Mouse (Mus musculus) E14TG2a.4 (cell line): ENCODE measurements around the gene Zfp385b.

Source experiments
- H3K27me3 ChIP-seq: 2 replicates; pipeline ENCODE4 v1.6.1; 2014; ENCODE audit warnings: low read length, control low read depth; ENCODE audit not compliant: insufficient read depth
- H3K36me3 ChIP-seq: 2 replicates; pipeline ENCODE4 v1.6.1; 2014; ENCODE audit warnings: low read length, control low read depth; ENCODE audit not compliant: insufficient read depth
- H3K4me1 ChIP-seq: replicated peaks from 2 replicates; pipeline ENCODE4 v1.6.1; 2014; ENCODE audit warnings: low read depth, low read length, control low read depth
- H3K4me3 ChIP-seq: replicated peaks from 2 replicates; pipeline ENCODE4 v1.5.1; 2014; ENCODE audit warnings: mild to moderate bottlenecking, low read length
- H3K9me3 ChIP-seq: 2 replicates; pipeline ENCODE4 v1.6.1; 2014; ENCODE audit warnings: low read length, control low read depth
- CTCF ChIP-seq: conservative IDR thresholded peaks from 2 replicates; pipeline ENCODE4 v1.5.1; 2014; ENCODE audit warnings: low read length
- NANOG ChIP-seq: IDR thresholded peaks from 2 replicates; pipeline ENCODE4 v1.6.1; 2014; ENCODE audit warnings: borderline replicate concordance, low read length, mixed read lengths
- POU5F1 ChIP-seq: IDR thresholded peaks from 2 replicates; pipeline ENCODE4 v1.6.1; 2014; ENCODE audit warnings: low read length, borderline replicate concordance

The Zfp385b gene

DNA sequence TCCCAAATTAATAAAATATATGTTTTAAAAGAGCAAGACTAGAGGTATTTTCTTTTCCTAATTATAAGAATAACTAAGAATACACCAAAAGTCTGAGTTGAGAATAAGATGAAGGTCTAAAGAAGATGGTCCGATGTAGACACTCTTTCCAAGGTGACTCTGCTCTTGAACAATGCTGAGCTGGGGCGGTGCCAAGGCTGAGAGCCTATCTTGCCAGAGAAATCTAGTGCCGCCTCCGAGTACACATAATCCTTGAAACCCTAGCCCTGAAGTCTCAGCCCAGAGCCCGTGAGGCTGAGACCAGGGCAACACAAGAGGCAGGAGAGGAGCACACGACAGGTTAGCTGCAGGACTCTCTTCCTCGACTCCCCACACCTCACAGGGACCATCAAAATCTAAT is 323.4 kb downstream of the Zfp385b start:
- no peak for TF ChIP-seq CTCF
- no peak for TF ChIP-seq NANOG
- no peak for TF ChIP-seq POU5F1

DNA sequence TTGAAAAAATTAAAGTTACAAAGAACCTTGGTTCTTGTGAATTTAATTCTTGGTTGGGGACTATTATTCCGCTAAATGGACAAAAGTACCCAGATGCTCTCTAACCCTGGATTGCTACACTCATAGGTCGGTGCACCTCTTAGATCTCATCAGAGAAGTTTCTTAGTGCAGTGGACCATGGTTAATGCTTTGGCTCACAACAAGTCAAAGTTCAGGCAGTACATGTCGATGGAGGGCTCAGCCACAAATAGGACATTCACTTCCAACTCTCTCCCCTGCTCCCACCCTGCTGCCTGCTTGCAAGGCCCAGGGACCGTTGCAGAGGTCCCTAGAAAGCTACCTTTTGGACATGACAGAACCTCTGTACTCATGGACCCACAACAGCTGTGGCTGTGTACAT is 324.1 kb downstream of the Zfp385b start:
- Histone ChIP-seq H3K4me3 (no peak overlapping the region), H3K36me3 (no peaks in the 10 kb centered on the region), H3K27me3 (no peaks in the 10 kb centered on the region), H3K9me3 (no peaks in the 10 kb centered on the region), H3K4me1 (no peaks in the 10 kb centered on the region)
- TF ChIP-seq CTCF (no peak), NANOG (no peak), POU5F1 (no peak)

More for the DNA sequence above, 323.4 kb downstream of the Zfp385b start:
- no peaks in the 10 kb centered on the region for H3K9me3 ChIP-seq
- H3K4me1 ChIP-seq = no peaks in the 10 kb centered on the region
- H3K27me3 ChIP-seq = no peaks in the 10 kb centered on the region
- no peak overlapping the region for H3K4me3 ChIP-seq
- H3K36me3 ChIP-seq = no peaks in the 10 kb centered on the region

DNA sequence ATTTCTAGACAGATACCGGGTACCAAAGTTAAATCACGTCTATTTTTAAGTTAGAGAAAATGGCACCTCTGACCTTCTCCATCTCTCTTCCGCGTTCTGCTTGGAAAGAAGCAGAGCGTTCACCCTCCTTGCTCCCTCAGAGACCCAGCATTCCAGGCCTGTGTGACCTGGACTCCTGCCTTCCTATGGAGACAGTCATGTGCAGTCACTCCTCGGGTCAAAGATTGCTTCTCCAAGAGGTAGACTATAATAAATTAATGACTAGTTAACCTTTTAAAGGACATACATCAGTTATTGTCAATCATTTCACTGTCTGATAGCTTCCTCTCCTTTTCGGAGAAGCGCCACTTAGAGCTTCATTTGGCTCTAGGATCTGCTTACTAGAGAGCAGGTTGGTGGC is 325.7 kb downstream of the Zfp385b start:
- no peaks in the 10 kb centered on the region for H3K9me3 ChIP-seq
- TF ChIP-seq NANOG (no peak), CTCF (no peak), POU5F1 (no peak)
- H3K36me3 ChIP-seq = no peaks in the 10 kb centered on the region

DNA sequence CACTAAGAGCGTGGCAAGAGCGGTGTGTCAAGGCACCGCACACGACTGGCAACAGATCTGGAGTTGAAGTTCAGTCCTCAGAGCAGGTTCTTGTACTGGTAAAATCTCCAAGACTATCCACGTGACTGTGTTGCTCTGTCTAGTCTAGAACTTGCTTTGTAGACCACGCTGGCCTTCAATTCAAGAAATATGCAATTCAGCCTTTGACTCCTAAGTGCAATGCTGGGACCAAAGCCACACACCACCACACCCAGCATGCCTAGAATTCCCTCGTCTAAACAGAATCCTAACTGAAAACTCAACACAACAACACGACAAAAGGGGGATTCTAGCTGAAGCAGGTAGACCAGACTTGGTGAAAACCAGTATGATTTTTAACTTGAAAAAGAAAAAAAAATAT is 332.3 kb downstream of the Zfp385b start:
- TF ChIP-seq CTCF = no peak
- no peak for TF ChIP-seq NANOG
- TF ChIP-seq POU5F1 = no peak
- Histone ChIP-seq H3K4me1 (no peaks in the 10 kb centered on the region), H3K27me3 (0 out of 2 replicates have a peak, but pooled peaks cover 2% of the 10 kb centered on the region), H3K36me3 (no peaks in the 10 kb centered on the region), H3K4me3 (no peak overlapping the region), H3K9me3 (no peaks in the 10 kb centered on the region)

More for the DNA sequence above, 325.7 kb downstream of the Zfp385b start:
- no peaks in the 10 kb centered on the region for H3K27me3 ChIP-seq
- H3K4me3 ChIP-seq = no peak overlapping the region
- no peaks in the 10 kb centered on the region for H3K4me1 ChIP-seq

DNA sequence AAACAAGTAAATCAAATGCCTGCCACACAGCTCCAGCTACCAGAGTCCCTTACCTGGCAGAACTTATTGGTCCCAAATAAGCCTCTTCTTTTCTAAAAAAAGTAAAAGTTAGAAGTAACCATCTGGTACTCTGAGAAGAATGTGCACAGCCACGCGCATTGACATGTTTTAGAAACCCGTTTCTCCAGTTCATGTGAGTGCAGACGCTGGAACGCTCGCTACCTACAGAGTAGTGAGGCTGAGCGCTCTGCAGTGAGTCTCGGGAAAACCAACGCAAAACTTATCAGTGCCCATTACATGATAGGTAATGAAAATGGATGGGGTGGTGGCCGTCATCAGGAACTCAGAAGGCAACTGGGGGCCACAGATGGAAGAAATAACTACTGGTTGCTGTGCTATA is 338.2 kb downstream of the Zfp385b start:
- TF ChIP-seq CTCF (no peak), POU5F1 (no peak), NANOG (no peak)
- Histone ChIP-seq H3K4me1 (no peaks in the 10 kb centered on the region), H3K36me3 (no peaks in the 10 kb centered on the region), H3K4me3 (no peak overlapping the region), H3K9me3 (no peaks in the 10 kb centered on the region), H3K27me3 (0 out of 2 replicates have a peak, but pooled peaks cover 2% of the 10 kb centered on the region)

DNA sequence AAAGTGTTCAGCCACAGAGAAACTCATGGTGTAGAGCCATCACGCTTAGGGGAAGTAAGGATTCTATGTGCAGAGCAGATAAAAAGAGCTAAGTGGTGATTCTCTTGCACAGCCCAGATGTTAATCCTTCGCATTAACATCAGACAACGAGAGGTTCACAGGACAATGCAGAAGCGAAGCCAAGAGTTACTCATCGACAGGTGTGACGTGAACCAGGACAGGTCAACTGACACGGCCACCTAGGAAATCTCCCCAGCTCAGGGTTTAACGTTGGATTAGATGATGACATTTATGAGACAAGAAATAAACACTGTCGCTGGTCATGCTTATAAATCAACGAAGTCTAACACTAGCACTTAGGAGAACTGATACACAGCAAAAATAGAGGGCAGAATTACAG is 341.9 kb downstream of the Zfp385b start:
- peaks cover 17% of the 10 kb centered on the region for H3K9me3 ChIP-seq
- no peaks in the 10 kb centered on the region for H3K4me1 ChIP-seq
- TF ChIP-seq NANOG = no peak
- no peak for TF ChIP-seq CTCF
- TF ChIP-seq POU5F1 = no peak
- 0 out of 2 replicates have a peak, but pooled peaks cover 1% of the 10 kb centered on the region for H3K27me3 ChIP-seq
- no peak overlapping the region for H3K4me3 ChIP-seq
- H3K36me3 ChIP-seq = no peaks in the 10 kb centered on the region

DNA sequence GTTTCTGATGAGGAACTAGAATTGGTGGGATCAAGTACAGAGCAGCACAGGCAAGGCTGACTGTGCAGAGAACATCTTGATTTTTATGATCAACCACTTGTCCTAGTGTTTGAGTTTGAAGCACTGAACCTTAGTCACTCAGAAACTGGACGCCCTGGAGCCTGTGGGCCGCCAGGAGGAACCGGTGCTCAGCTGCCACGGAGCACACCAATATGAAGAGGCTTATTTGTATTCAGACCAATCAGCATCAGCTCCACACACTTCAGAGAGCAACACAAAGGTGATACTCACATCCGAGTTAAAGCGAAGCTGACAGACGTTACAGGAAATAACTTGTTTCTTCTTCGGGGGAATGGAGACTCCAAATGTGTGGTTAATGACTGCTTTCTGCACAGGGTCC is 343.0 kb downstream of the Zfp385b start:
- TF ChIP-seq NANOG (no peak), POU5F1 (no peak), CTCF (no peak)
- Histone ChIP-seq H3K36me3 (no peaks in the 10 kb centered on the region), H3K9me3 (peaks cover 17% of the 10 kb centered on the region), H3K4me3 (no peak overlapping the region), H3K27me3 (no peaks in the 10 kb centered on the region), H3K4me1 (no peaks in the 10 kb centered on the region)

DNA sequence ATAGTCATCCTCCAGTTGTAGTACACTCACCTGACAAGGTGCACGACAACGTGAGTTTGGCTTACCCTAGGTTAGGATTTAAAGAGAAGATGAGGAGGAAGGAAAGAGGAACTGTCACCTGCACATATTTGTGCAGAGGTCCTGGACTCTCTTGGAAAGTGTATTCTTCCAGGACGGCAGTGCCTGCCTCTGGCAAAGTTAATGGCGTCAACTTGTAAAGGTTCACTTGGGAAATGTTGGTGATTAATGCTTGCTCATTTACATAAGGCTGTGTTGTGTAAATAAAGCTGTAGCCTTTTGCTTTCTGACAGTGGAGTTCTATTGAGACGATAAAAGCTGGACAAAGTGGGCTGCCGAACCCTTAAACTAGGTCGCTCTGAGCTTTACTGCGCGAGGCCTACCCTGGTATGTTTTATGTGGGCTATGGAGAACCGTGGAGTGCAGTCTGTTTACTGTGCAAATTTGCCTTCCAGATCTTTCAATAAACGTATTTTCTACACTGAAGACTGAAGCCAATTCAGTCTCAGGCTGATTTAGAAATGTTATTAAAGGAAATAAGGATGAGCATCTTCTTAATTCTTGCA is 347.1 kb downstream of the Zfp385b start:
- H3K4me1 ChIP-seq = no peaks in the 10 kb centered on the region
- TF ChIP-seq NANOG (no peak), POU5F1 (no peak), CTCF (no peak)
- H3K36me3 ChIP-seq = no peaks in the 10 kb centered on the region
- H3K4me3 ChIP-seq = no peak overlapping the region
- H3K9me3 ChIP-seq = peaks cover 17% of the 10 kb centered on the region
- peaks cover 5% of the 10 kb centered on the region; the same call in 1 of the 2 replicates for H3K27me3 ChIP-seq

DNA sequence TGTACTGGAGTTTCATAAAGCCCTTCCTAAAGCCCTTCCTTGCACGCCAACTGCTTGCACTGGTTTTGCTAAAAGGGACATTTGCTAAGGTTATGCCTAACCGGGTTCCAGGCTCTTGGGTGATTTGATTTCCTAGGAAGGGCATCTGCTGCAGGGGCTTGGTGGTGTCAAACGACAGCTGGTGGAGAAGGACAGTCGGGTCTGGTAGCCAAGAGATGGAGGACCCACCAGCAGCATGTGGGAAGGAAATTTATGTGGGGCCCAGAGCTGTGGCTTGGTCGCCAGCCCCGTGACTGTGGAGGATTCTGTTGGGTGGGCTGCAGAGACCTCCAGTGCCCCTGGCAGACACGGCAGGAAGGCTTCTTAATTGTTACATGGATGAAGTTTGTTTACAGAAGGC is 348.7 kb downstream of the Zfp385b start:
- Histone ChIP-seq H3K36me3 (no peaks in the 10 kb centered on the region), H3K4me1 (no peaks in the 10 kb centered on the region), H3K27me3 (peaks cover 5% of the 10 kb centered on the region; the same call in 1 of the 2 replicates), H3K9me3 (peaks cover 17% of the 10 kb centered on the region), H3K4me3 (no peak overlapping the region)
- no peak for TF ChIP-seq CTCF
- TF ChIP-seq POU5F1 = no peak
- TF ChIP-seq NANOG = no peak
